Mouse (Mus musculus): ENCODE measurements around the gene Tsks.

- no peak for TF ChIP-seq CTCF (IDR thresholded peaks at IDR 0.05; ENCODE audit: low read depth, low read length)
- TF ChIP-seq POLR2A (IDR thresholded peaks at IDR 0.05; ENCODE audit: borderline replicate concordance, low read depth, low read length) = no peak
Observed at GRCm38 (mm10) chr7:45006503-45006902, 63.5 kb downstream of the Tsks start.

Data from bone marrow macrophage, adult 2 months (primary cell).